Mouse (Mus musculus) spleen, embryonic (tissue): ENCODE results near the gene Ell.

Source experiments
- CTCF ChIA-PET: fragments of 350-600 bp; sonication (Branson Sonifier 250); formaldehyde crosslinking; loops from one replicate; lab custom pipeline; 2022; lab: Charles Lee

Gene Ell

GRCm38 (mm10) chr8:70630532-70631381 is 91.5 kb downstream of the Ell start:
- CTCF ChIA-PET, result interaction anchor here (0.5 to 3.2 kb wide), 2 partner anchors 19 to 222 kb away, joined by 9 to 14 read pairs; no protein-coding TSS in a partner anchor

GRCm38 (mm10) chr8:70631436-70631835 is 92.2 kb downstream of the Ell start:
- CTCF ChIA-PET, result interaction anchor here (3.2 kb wide), 1 partner anchor 20 kb away, joined by 14 read pairs; no protein-coding TSS in a partner anchor

DNA sequence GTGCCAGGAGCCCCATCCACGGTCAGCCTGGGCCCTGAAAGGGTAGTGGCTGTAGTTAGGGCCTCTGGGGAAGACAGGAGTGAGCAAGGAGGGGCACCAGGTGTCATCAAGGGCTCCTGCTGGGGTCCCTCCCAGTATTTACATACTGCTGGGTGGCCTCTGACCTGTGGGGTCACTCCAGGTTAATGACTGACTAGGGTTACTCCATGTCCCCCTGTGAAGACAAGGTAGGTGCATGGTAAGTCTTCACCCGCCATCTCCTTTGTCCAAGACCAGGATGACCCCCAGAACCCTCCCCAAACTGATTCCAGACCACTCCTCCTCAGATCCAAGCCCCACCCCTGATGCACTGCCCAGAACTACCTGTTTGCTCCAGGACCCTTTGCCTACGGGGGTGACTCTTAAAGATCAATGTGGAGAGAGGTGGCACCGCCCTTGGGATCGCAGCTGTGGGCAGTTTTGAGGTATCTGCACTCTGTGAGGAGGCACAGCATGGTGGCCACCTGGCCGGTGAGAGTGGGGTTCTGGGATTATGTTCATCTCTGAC is 93.2 kb downstream of the Ell start, which contains the start of gene Gdf15:
Gene Gdf15 (minus strand): TSS at position 111 of the 547 bp plus-strand sequence.
- CTCF ChIA-PET, result no interaction called here

DNA sequence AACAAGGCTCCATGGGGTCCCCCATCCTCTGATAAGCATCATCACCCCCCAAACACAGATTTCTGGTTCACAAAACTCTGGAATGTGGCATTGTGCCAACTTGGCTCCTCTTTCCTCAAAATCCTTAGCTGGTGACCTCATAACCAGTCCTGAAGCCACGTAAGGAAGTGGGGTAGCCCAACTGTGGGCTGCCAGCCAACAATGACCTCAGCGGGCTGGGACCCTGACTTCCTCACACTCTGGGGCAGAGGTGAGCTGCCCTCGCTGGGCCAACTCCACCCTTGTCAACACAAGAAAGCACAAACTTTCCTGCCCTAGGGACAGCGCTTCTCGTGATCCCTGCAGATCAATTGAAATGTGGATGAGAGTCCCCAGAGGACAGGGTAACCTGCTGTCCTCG is 94.8 kb downstream of the Ell start:
- CTCF ChIA-PET, result interaction anchor here (1.1 kb wide), 1 partner anchor 10 kb away, joined by 3 read pairs; no protein-coding TSS in a partner anchor

GRCm38 (mm10) chr8:70635527-70635926 is 96.3 kb downstream of the Ell start:
- CTCF ChIA-PET, result no interaction called here

- CTCF ChIA-PET, result no interaction called here
Observed at GRCm38 (mm10) chr8:70636838-70637237, 97.6 kb downstream of the Ell start.

DNA sequence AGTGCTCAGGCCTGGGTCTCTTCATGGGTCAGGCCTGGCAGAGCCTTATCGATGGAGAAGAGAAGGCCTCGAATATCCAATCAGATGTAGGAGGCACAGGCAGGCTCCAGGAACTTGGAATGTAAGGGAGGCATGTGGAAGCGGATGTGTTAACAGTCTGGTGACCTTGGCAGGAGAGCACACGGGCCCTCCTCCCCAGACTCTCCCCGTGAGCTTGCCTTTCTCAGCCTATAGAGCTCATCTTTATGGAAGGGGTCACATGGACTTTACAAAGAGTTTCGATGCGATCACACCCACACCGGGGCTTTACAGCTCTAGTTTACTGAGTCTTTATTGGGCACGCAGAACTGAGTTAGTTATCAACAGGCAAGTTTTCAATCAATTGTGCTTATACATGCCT is 99.5 kb downstream of the Ell start:
- CTCF ChIA-PET, result no interaction called here
